Mouse (Mus musculus): Measurements from ENCODE around the gene Trim25.

DNA sequence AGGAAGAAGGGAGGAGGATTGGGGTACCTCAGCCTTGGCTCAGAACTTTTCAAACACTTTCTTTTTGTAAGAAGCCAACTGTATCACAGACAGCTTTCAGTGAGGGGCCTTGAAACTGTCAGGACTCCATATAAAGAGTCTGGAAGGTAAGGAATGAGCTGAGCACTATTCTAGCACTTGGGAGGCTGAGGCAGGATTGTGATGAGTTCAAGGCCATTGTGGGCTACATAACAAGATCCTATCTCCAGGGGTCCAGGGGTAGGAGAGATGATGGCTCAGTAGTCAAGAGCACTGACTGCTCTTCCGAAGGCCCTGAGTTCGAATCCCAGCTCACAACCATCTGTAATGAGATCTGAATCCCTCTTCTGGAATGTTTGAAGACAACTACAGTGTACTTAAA is 47.6 kb upstream of the Trim25 start:
- TF ChIP-seq FLI1 (IDR thresholded peaks at IDR 0.05; ENCODE audit: low read length), result no peak
- TF ChIP-seq GATA1 (IDR thresholded peaks at IDR 0.05; ENCODE audit: borderline replicate concordance, low read length), result no peak

All from megakaryocyte, embryonic 14.5 days (primary cell).